Mouse (Mus musculus) telencephalon, adult 2 months (tissue): ENCODE results near the gene Rhbdd1.

ENCODE experiments used
- DNase-seq: peaks from one replicate; pipeline ENCODE4 v3.0.0-alpha.2; 2011; ENCODE audit warnings: low read depth, low spot score

The Rhbdd1 gene

GRCm38 (mm10) chr1:82479696-82480487 lies 163.6 kb downstream of the Rhbdd1 start:
- no peak for DNase-seq

GRCm38 (mm10) chr1:82482371-82482770 lies 166.1 kb downstream of the Rhbdd1 start:
- DNase-seq: no peak

GRCm38 (mm10) chr1:82486371-82486770 lies 170.1 kb downstream of the Rhbdd1 start:
- no peak for DNase-seq

- no peak for DNase-seq
Observed at GRCm38 (mm10) chr1:82491954-82492353, 175.7 kb downstream of the Rhbdd1 start.
